Mouse (Mus musculus) liver, adult 2 months (tissue): Measurements from ENCODE around the gene Vps37b.

Experiments
- CTCF ChIP-seq: fragments of 200-500 bp; IDR thresholded peaks from 2 replicates; pipeline ENCODE4 v1.5.1; 2011; ENCODE audit warnings: low read depth, low read length, control low read depth
- POLR2A ChIP-seq: fragments of 200-500 bp; IDR thresholded peaks from 2 replicates; pipeline ENCODE4 v1.6.1; 2011; ENCODE audit warnings: low read length, control low read depth; ENCODE audit not compliant: insufficient read depth; ENCODE audit errors: extremely low read depth

GRCm38 (mm10) chr5:124074845-124075307 is 42.8 kb upstream of the Vps37b start:
- TF ChIP-seq CTCF (no peak), POLR2A (no peak)
